Mouse (Mus musculus) layer of hippocampus, adult 2 months (tissue): ENCODE measurements around the gene Phactr2. TPM values are rescaled to one million over a fixed set of nuclear protein-coding genes. Genes with fewer than 3 reads are reported as not detected.

Experiments
- DNase-seq, 2 experiments: peaks; one replicate each; pipeline ENCODE4 v3.0.0; 2022; ENCODE audit warnings: low spot score in 2 of 2
- H3K27ac ChIP-seq: fragments of 200-600 bp; 2 replicates; pipeline ENCODE4 v1.8.1; 2022
- H3K4me3 ChIP-seq: fragments of 200-600 bp; 2 replicates; pipeline ENCODE4 v1.8.1; 2022; ENCODE audit warnings: mild to moderate bottlenecking
- CTCF ChIP-seq: fragments of 200-600 bp; conservative IDR thresholded peaks from 2 replicates; pipeline ENCODE4 v1.8.1; 2022; ENCODE audit warnings: antibody characterized with exemption, mild to moderate bottlenecking, moderate library complexity
- total RNA-seq, 2 experiments: library from RNA; stranded (reverse); gene quantifications; 2 replicates each; pipeline ENCODE4 v1.2.3; 2021

The Phactr2 gene
- total RNA-seq, 2 experiments from 2014 or later: 20.7 to 25.4 TPM

- no peak overlapping the region for H3K4me3 ChIP-seq
- TF ChIP-seq CTCF: no peak
- no peak for DNase-seq
- H3K27ac ChIP-seq: no peak overlapping the region
Observed at GRCm38 (mm10) chr10:13363499-13364285, 110.5 kb downstream of the Phactr2 start.

- no peak for DNase-seq
- H3K27ac ChIP-seq: no peak overlapping the region
- TF ChIP-seq CTCF: no peak
Observed at GRCm38 (mm10) chr10:13360913-13361312, 113.3 kb downstream of the Phactr2 start.

GRCm38 (mm10) chr10:13359846-13360245, 114.4 kb downstream of the Phactr2 start:
- DNase-seq: no peak
- TF ChIP-seq CTCF: no peak
- Histone ChIP-seq H3K27ac (no peak overlapping the region), H3K4me3 (no peak overlapping the region)

More at GRCm38 (mm10) chr10:13360913-13361312, 113.3 kb downstream of the Phactr2 start:
- H3K4me3 ChIP-seq: no peak overlapping the region

GRCm38 (mm10) chr10:13358679-13359078, 115.5 kb downstream of the Phactr2 start:
- Histone ChIP-seq H3K4me3 (no peak overlapping the region), H3K27ac (no peak overlapping the region)
- TF ChIP-seq CTCF: no peak
- DNase-seq: no peak

- Histone ChIP-seq H3K27ac (no peak overlapping the region), H3K4me3 (no peak overlapping the region)
- TF ChIP-seq CTCF: no peak
- no peak for DNase-seq
Observed at GRCm38 (mm10) chr10:13346609-13347290, 127.5 kb downstream of the Phactr2 start.

GRCm38 (mm10) chr10:13340583-13340982, 133.6 kb downstream of the Phactr2 start:
- TF ChIP-seq CTCF: no peak
- no peak overlapping the region for H3K4me3 ChIP-seq
- H3K27ac ChIP-seq: no peak overlapping the region
- DNase-seq: no peak

GRCm38 (mm10) chr10:13336964-13337363, 137.2 kb downstream of the Phactr2 start:
- DNase-seq: no peak
- no peak overlapping the region for H3K27ac ChIP-seq
- no peak overlapping the region for H3K4me3 ChIP-seq
- TF ChIP-seq CTCF: no peak

GRCm38 (mm10) chr10:13335814-13336213, 138.4 kb downstream of the Phactr2 start:
- Histone ChIP-seq H3K4me3 (no peak overlapping the region), H3K27ac (no peak overlapping the region)
- TF ChIP-seq CTCF: no peak
- no peak for DNase-seq

- no peak for DNase-seq
- Histone ChIP-seq H3K4me3 (no peak overlapping the region), H3K27ac (no peak overlapping the region)
- TF ChIP-seq CTCF: no peak
Observed at GRCm38 (mm10) chr10:13335347-13335746, 138.9 kb downstream of the Phactr2 start.

- TF ChIP-seq CTCF: no peak
- no peak for DNase-seq
- no peak overlapping the region for H3K27ac ChIP-seq
- no peak overlapping the region for H3K4me3 ChIP-seq
Observed at GRCm38 (mm10) chr10:13333781-13334180, 140.4 kb downstream of the Phactr2 start.

GRCm38 (mm10) chr10:13332985-13333384, 141.2 kb downstream of the Phactr2 start:
- DNase-seq: no peak

GRCm38 (mm10) chr10:13331405-13332032, 142.7 kb downstream of the Phactr2 start:
- DNase-seq: no peak

More at GRCm38 (mm10) chr10:13332985-13333384, 141.2 kb downstream of the Phactr2 start:
- no peak overlapping the region for H3K27ac ChIP-seq
- H3K4me3 ChIP-seq: no peak overlapping the region
- no peak for TF ChIP-seq CTCF

GRCm38 (mm10) chr10:13328602-13329001, 145.6 kb downstream of the Phactr2 start:
- no peak overlapping the region for H3K27ac ChIP-seq
- TF ChIP-seq CTCF: no peak
- DNase-seq: no peak
- H3K4me3 ChIP-seq: no peak overlapping the region

More at GRCm38 (mm10) chr10:13331405-13332032, 142.7 kb downstream of the Phactr2 start:
- no peak overlapping the region for H3K27ac ChIP-seq
- TF ChIP-seq CTCF: no peak
- no peak overlapping the region for H3K4me3 ChIP-seq
